Mouse (Mus musculus) CH12.LX (cell line): ENCODE measurements around the gene Tmem266. TPM values are rescaled to one million over a fixed set of nuclear protein-coding genes. Genes with fewer than 3 reads are reported as not detected.

Experiments used
- DNase-seq: peaks from one replicate; pipeline ENCODE4 v3.0.0-alpha.2; 2013; ENCODE audit errors: extremely low read depth
- H3K27ac ChIP-seq: 2 replicates; pipeline ENCODE4 v1.5.1; 2012; ENCODE audit warnings: low read depth, mild to moderate bottlenecking, control low read depth, moderate library complexity; ENCODE audit not compliant: insufficient read depth
- H3K27me3 ChIP-seq: replicated peaks from 2 replicates; pipeline ENCODE3; 2012; ENCODE audit warnings: inconsistent platforms
- H3K36me3 ChIP-seq, 2 experiments: replicated peaks in 1 of 2; 2 replicates each; pipeline versions ENCODE3 to v1.6.1; 2012; ENCODE audit warnings: inconsistent platforms in 1 of 2, low read length in 1 of 2, mild to moderate bottlenecking in 1 of 2, mixed read lengths in 1 of 2, moderate library complexity in 1 of 2; ENCODE audit not compliant: control insufficient read depth in 1 of 2, insufficient read depth in 1 of 2
- H3K4me1 ChIP-seq, 2 experiments: 2 replicates each; pipeline ENCODE4 v1.6.1; 2012; ENCODE audit warnings: inconsistent platforms in 1 of 2, moderate library complexity in 1 of 2; ENCODE audit not compliant: insufficient read depth in 2 of 2, control insufficient read depth in 1 of 2
- H3K4me2 ChIP-seq: 2 replicates; pipeline ENCODE4 v1.6.1; 2012; ENCODE audit warnings: low read depth, mild to moderate bottlenecking, control low read depth; ENCODE audit not compliant: poor library complexity, insufficient read depth, severe bottlenecking
- H3K4me3 ChIP-seq, 3 experiments: fragments of 150-350 bp in 1 of 3; sonication (generic) in 1 of 3; replicated peaks in 1 of 3; 2 replicates each; pipeline versions ENCODE3 to v1.5.1; 2011 to 2012; ENCODE audit warnings: low read depth in 2 of 3, low read length in 2 of 3, mild to moderate bottlenecking in 2 of 3, moderate library complexity in 2 of 3, control low read depth in 1 of 3, improper control_type of control experiment in 1 of 3, inconsistent platforms in 1 of 3, mixed read lengths in 1 of 3; ENCODE audit not compliant: poor library complexity in 1 of 3
- H3K79me2 ChIP-seq: replicated peaks from 2 replicates; pipeline ENCODE4 v1.6.1; 2012; ENCODE audit warnings: mild to moderate bottlenecking, moderate library complexity; ENCODE audit not compliant: control insufficient read depth, poor library complexity, insufficient read depth, severe bottlenecking; ENCODE audit errors: extremely low read depth
- H3K9ac ChIP-seq: 2 replicates; pipeline ENCODE4 v1.6.1; 2012; ENCODE audit warnings: low read depth, mild to moderate bottlenecking, control low read depth, moderate library complexity; ENCODE audit not compliant: insufficient read depth
- H3K9me3 ChIP-seq: replicated peaks from 2 replicates; pipeline ENCODE3; 2012; ENCODE audit warnings: low read length, inconsistent platforms, mixed read lengths
- BHLHE40 ChIP-seq: IDR thresholded peaks from 2 replicates; pipeline ENCODE4 v1.6.1; 2011; ENCODE audit warnings: mild to moderate bottlenecking, low read depth, low read length, improper control_type of control experiment
- CHD2 ChIP-seq: IDR thresholded peaks from 2 replicates; pipeline ENCODE4 v1.6.1; 2011; ENCODE audit warnings: low read length, improper control_type of control experiment
- E2F4 ChIP-seq: IDR thresholded peaks from 2 replicates; pipeline ENCODE4 v1.6.1; 2011; ENCODE audit warnings: low read depth, low read length, improper control_type of control experiment; ENCODE audit not compliant: insufficient replicate concordance
- EP300 ChIP-seq: IDR thresholded peaks from 2 replicates; pipeline ENCODE4 v1.6.1; 2011; ENCODE audit warnings: low read length, improper control_type of control experiment
- ETS1 ChIP-seq: conservative IDR thresholded peaks from 2 replicates; pipeline ENCODE4 v1.6.1; 2012; ENCODE audit warnings: low read depth, mild to moderate bottlenecking, inconsistent platforms, low read length, improper control_type of control experiment, moderate library complexity
- GABPA ChIP-seq: IDR thresholded peaks from 2 replicates; pipeline ENCODE4 v1.6.1; 2012; ENCODE audit warnings: low read depth, low read length, improper control_type of control experiment, inconsistent platforms; ENCODE audit not compliant: insufficient replicate concordance
- IRF4 ChIP-seq: IDR thresholded peaks from 2 replicates; pipeline ENCODE4 v1.6.1; 2014; ENCODE audit warnings: low read depth, mild to moderate bottlenecking, inconsistent platforms, low read length, improper control_type of control experiment
- JUN ChIP-seq: IDR thresholded peaks from 2 replicates; pipeline ENCODE4 v1.6.1; 2011; ENCODE audit warnings: low read depth, mild to moderate bottlenecking, low read length, improper control_type of control experiment, moderate library complexity; ENCODE audit not compliant: insufficient read depth
- JUND ChIP-seq: conservative IDR thresholded peaks from 2 replicates; pipeline ENCODE4 v1.6.1; 2011; ENCODE audit warnings: low read depth, low read length, improper control_type of control experiment
- MAFK ChIP-seq: IDR thresholded peaks from 2 replicates; pipeline ENCODE4 v1.6.1; 2011; ENCODE audit warnings: low read length, improper control_type of control experiment; ENCODE audit not compliant: insufficient replicate concordance
- MAX ChIP-seq: IDR thresholded peaks from 2 replicates; pipeline ENCODE4 v1.6.1; 2011; ENCODE audit warnings: low read length, improper control_type of control experiment
- MAZ ChIP-seq: IDR thresholded peaks from 2 replicates; pipeline ENCODE4 v1.6.1; 2012; ENCODE audit warnings: low read depth, mild to moderate bottlenecking, inconsistent platforms, low read length, improper control_type of control experiment, moderate library complexity
- MXI1 ChIP-seq: IDR thresholded peaks from 2 replicates; pipeline ENCODE4 v1.6.1; 2011; ENCODE audit warnings: mild to moderate bottlenecking, low read depth, low read length, improper control_type of control experiment
- MYC ChIP-seq: IDR thresholded peaks from 2 replicates; pipeline ENCODE4 v1.6.1; 2011; ENCODE audit warnings: low read depth, mild to moderate bottlenecking, improper control_type of control experiment, low read length
- NELFE ChIP-seq: IDR thresholded peaks from 2 replicates; pipeline ENCODE4 v1.6.1; 2011; ENCODE audit warnings: low read depth, low read length, improper control_type of control experiment
- NRF1 ChIP-seq: IDR thresholded peaks from 2 replicates; pipeline ENCODE4 v1.6.1; 2014; ENCODE audit warnings: low read depth, mild to moderate bottlenecking, inconsistent platforms, low read length, improper control_type of control experiment, moderate library complexity
- PAX5 ChIP-seq: IDR thresholded peaks from 2 replicates; pipeline ENCODE4 v1.6.1; 2012; ENCODE audit warnings: low read length, inconsistent platforms, mixed read lengths
- POLR2A ChIP-seq: IDR thresholded peaks from 2 replicates; pipeline ENCODE4 v1.6.1; 2011; ENCODE audit warnings: low read depth, mild to moderate bottlenecking, improper control_type of control experiment, low read length
- RAD21 ChIP-seq: IDR thresholded peaks from 2 replicates; pipeline ENCODE4 v1.6.1; 2011; ENCODE audit warnings: low read depth, mild to moderate bottlenecking, low read length, improper control_type of control experiment, moderate library complexity
- TBP ChIP-seq: conservative IDR thresholded peaks from 2 replicates; pipeline ENCODE4 v1.6.1; 2011; ENCODE audit warnings: low read depth, low read length, improper control_type of control experiment
- TCF12 ChIP-seq: IDR thresholded peaks from 2 replicates; pipeline ENCODE4 v1.6.1; 2014; ENCODE audit warnings: low read depth, mild to moderate bottlenecking, inconsistent platforms, low read length, improper control_type of control experiment
- ZMIZ1 ChIP-seq: IDR thresholded peaks from 2 replicates; pipeline ENCODE4 v1.6.1; 2012; ENCODE audit warnings: low read depth, mild to moderate bottlenecking, inconsistent platforms, low read length, improper control_type of control experiment
- ZNF384 ChIP-seq: IDR thresholded peaks from 2 replicates; pipeline ENCODE4 v1.6.1; 2012; ENCODE audit warnings: low read depth, low read length, improper control_type of control experiment, inconsistent platforms
- dilution Hi-C: fragments of 300-500 bp; cut with MboI; formaldehyde crosslinking; loops from 2 replicates; pipeline ENCODE4 v1.14.3; 2020; ENCODE audit warnings: low sequenced_read_pairs; ENCODE audit not compliant: extremely low pct_unique_long_range_greater_than_20kb, extremely low pct_ligation_motif_present
- in situ Hi-C: fragments of 300-500 bp; cut with MboI; formaldehyde crosslinking; loops from 3 replicates; pipeline ENCODE4 v1.14.3; 2019; ENCODE audit warnings: low sequenced_read_pairs, low pct_ligation_motif_present, low pct_unique_long_range_greater_than_20kb, mixed read lengths
- polyA plus RNA-seq: library from polyadenylated mRNA; unstranded; fragments of >175 nt; gene quantifications from 2 replicates; pipeline ENCODE4 v1.2.1, GENCODE M21; 2012; ENCODE audit warnings: low read depth; ENCODE audit not compliant: insufficient read length
- total RNA-seq, 2 experiments: library from RNA; depleted of rRNA; stranded (reverse); fragments of 300-350 nt in 1 of 2; fragments of >200 nt in 1 of 2; gene quantifications; 2 replicates each; pipeline ENCODE4 v1.2.3; 2012 to 2014

Gene Tmem266
- total and polyA plus RNA-seq, 3 experiments = not detected

DNA sequence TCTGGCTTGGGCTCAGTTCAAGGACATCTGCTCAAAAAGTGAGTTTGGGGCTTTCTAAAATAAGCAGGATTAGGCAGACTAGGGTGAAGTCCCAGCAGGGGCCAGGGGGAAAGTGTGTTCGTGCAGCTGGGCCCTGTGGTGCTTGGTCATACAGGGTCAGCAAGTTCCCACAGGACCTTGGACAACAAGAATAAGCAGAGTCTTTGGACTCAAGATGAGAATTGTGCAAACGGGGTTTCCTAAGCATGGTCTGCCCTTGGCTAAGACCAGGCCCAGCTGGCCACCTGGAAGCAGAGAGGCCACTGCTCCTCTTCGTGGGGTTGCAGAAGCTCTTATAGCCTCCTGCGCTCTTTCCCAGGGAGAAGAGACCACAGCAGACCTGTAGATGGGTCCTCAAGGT is 77.5 kb downstream of the Tmem266 start:
- H3K4me2 ChIP-seq = no peak overlapping the region
- H3K4me1 ChIP-seq = peaks cover 2 to 33% of the 10 kb centered on the region in 2 experiments; a peak in 2 of 4 replicates
- H3K79me2 ChIP-seq = no peaks in the 10 kb centered on the region
- no peak overlapping the region for H3K4me3 ChIP-seq
- H3K9ac ChIP-seq = no peak overlapping the region
- no peak for DNase-seq
- dilution Hi-C loops = no loop called here
- no peak overlapping the region for H3K27ac ChIP-seq
- no peaks in the 10 kb centered on the region for H3K9me3 ChIP-seq
- peak; percentile 26; the same call in 1 of the 2 replicates for TF ChIP-seq ETS1
- TF ChIP-seq ZMIZ1 = no peak
- 0 out of 2 replicates have a peak, but pooled peaks have one; percentile 44 for TF ChIP-seq TCF12
- H3K27me3 ChIP-seq = peaks cover 10% of the 10 kb centered on the region
- in situ Hi-C loops = no loop called here
- H3K36me3 ChIP-seq = no peaks in the 10 kb centered on the region

- Histone ChIP-seq H3K36me3 (no peaks in the 10 kb centered on the region), H3K27me3 (peaks cover 10% of the 10 kb centered on the region), H3K27ac (no peak overlapping the region), H3K9ac (no peak overlapping the region), H3K79me2 (no peaks in the 10 kb centered on the region), H3K4me3 (no peak overlapping the region), H3K9me3 (no peaks in the 10 kb centered on the region), H3K4me1 (peaks cover 2 to 27% of the 10 kb centered on the region in 2 experiments; a peak in 2 of 4 replicates), H3K4me2 (no peak overlapping the region)
- in situ Hi-C loops = no loop called here
- DNase-seq = peak; percentile 34
- dilution Hi-C loops = no loop called here
- TF ChIP-seq BHLHE40 (peak; percentile 63), MYC (no peak), IRF4 (peak; percentile 36; the same call in 1 of the 2 replicates), ETS1 (peak; percentile 68; the same call in 1 of the 2 replicates), CHD2 (no peak), EP300 (0 out of 2 replicates have a peak, but pooled peaks have one; percentile 20), MAZ (no peak), TCF12 (no peak), JUND (peak; percentile 44; the same call in 1 of the 2 replicates), MAX (no peak)
These were observed 78.4 kb downstream of the Tmem266 start for GRCm38 (mm10) chr9:55404976-55405702.

GRCm38 (mm10) chr9:55406773-55407172 is 80.1 kb downstream of the Tmem266 start:
- Histone ChIP-seq H3K79me2 (no peaks in the 10 kb centered on the region), H3K9ac (no peak overlapping the region), H3K4me1 (peaks cover 0 to 27% of the 10 kb centered on the region in 2 experiments; a peak in 2 of 4 replicates), H3K4me3 (no peak overlapping the region), H3K36me3 (no peaks in the 10 kb centered on the region), H3K4me2 (no peak overlapping the region), H3K27me3 (peaks cover 10% of the 10 kb centered on the region), H3K27ac (no peak overlapping the region), H3K9me3 (no peaks in the 10 kb centered on the region)
- in situ Hi-C loops = no loop called here
- dilution Hi-C loops = no loop called here
- no peak for DNase-seq
- TF ChIP-seq ZNF384 = no peak
- TF ChIP-seq POLR2A = no peak
- no peak for TF ChIP-seq MXI1
- TF ChIP-seq MYC = no peak
- TF ChIP-seq E2F4 = no peak
- no peak for TF ChIP-seq NRF1
- TF ChIP-seq NELFE = no peak
- TF ChIP-seq ETS1 = no peak
- no peak for TF ChIP-seq GABPA
- TF ChIP-seq IRF4 = no peak
- no peak for TF ChIP-seq TBP
- no peak for TF ChIP-seq CHD2
- TF ChIP-seq MAX = no peak
- no peak for TF ChIP-seq MAFK
- no peak for TF ChIP-seq TCF12
- no peak for TF ChIP-seq JUN
- no peak for TF ChIP-seq RAD21
- no peak for TF ChIP-seq PAX5
